Mouse (Mus musculus) heart, embryonic 11.5 days (tissue): ENCODE data around the gene Agpat1. TPM values are rescaled to one million over a fixed set of nuclear protein-coding genes. Genes with fewer than 3 reads are reported as not detected.

Experiments
- ATAC-seq: fragments of 200-750 bp; cut with Nextera tagmentation; replicated peaks from 2 replicates; pipeline ENCODE4 v1.8.0; 2017; ENCODE audit warnings: moderate library complexity; ENCODE audit not compliant: insufficient number of reproducible peaks, low FRiP score, low TSS enrichment
- H3K27ac ChIP-seq: fragments of 300-500 bp; sonication (generic); 2 replicates; pipeline ENCODE4 v1.5.1; 2014; ENCODE audit warnings: mild to moderate bottlenecking, low read depth, low read length
- H3K27me3 ChIP-seq: fragments of 300-500 bp; sonication (generic); 2 replicates; pipeline ENCODE4 v1.6.1; 2014; ENCODE audit warnings: mild to moderate bottlenecking, low read length, mixed read lengths; ENCODE audit not compliant: control insufficient read depth, insufficient read depth
- H3K36me3 ChIP-seq: fragments of 300-500 bp; sonication (generic); 2 replicates; pipeline ENCODE4 v1.6.1; 2014; ENCODE audit warnings: mild to moderate bottlenecking, low read length, moderate library complexity, mixed read lengths; ENCODE audit not compliant: control insufficient read depth, insufficient read depth
- H3K4me1 ChIP-seq: fragments of 300-500 bp; sonication (generic); 2 replicates; pipeline ENCODE4 v1.6.1; 2014; ENCODE audit warnings: low read length; ENCODE audit not compliant: control insufficient read depth, insufficient read depth
- H3K4me2 ChIP-seq: fragments of 300-500 bp; sonication (generic); 2 replicates; pipeline ENCODE4 v1.6.1; 2014; ENCODE audit warnings: mild to moderate bottlenecking, moderate library complexity
- H3K4me3 ChIP-seq: fragments of 300-500 bp; sonication (generic); 2 replicates; pipeline ENCODE4 v1.5.1; 2014; ENCODE audit warnings: low read depth, low read length
- H3K9ac ChIP-seq: fragments of 300-500 bp; sonication (generic); 2 replicates; pipeline ENCODE4 v1.6.1; 2014; ENCODE audit warnings: mild to moderate bottlenecking, low read depth, low read length, moderate library complexity
- H3K9me3 ChIP-seq: fragments of 300-500 bp; sonication (generic); replicated peaks from 2 replicates; pipeline ENCODE4 v1.6.1; 2016; ENCODE audit warnings: low read length; ENCODE audit not compliant: control insufficient read depth
- WGBS: fragments of 180-500 bp; shearing (Covaris S2); extraction: QIAGEN DNeasy Blood & Tissue Kit; methylation state at CpG from one replicate; pipeline ENCODE4 v1.1.7; 2014; ENCODE audit not compliant: insufficient replicate concordance; 5-methylcytosine and 5-hydroxymethylcytosine counted together
- polyA plus RNA-seq: library from polyadenylated mRNA; unstranded; fragments of >200 nt; fragmentation: Nextera tagmentation; extraction: Ambion mirVana; gene quantifications from 2 replicates; pipeline ENCODE4 v1.2.1, GENCODE M21; 2014

Gene Agpat1
- polyA plus RNA-seq, 1 experiment from 2014 or later, result 63.1 TPM

DNA sequence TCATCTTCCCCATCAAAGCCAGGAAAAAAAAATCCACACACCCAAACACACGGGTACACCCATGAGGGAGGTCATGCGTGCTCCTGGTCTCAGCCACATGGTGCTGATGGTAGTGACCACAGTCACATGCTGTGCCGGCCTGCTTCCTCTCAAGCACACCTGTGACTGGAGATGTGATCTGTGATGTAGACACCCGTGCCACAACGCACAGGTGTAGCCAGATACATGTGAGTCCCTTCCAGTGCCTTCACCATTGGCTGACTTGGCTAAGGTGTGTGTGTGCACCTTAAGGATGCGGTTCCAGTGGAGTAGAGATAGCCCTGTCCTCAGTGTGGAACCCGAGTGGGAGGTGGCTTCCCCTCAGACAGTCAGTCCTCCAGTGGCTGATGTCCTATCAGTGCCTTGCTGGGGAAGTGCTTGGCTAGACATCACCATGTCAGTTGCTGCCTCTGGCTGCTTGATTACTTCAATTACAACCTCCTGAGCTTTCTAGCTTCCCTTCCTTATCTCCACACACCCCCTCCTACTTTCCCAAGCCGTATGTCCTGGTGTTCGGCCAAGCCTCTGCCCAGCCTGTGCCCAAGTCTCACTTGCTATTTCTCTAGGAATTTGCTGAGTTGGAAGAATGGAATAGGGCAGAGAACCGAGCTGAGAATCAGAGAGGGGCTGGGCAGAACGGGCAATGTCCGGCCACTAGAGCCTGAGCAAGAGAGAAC is 55.3 kb downstream of the Agpat1 start:
- H3K27ac ChIP-seq, result no peak overlapping the region
- no peak overlapping the region for H3K4me2 ChIP-seq

DNA sequence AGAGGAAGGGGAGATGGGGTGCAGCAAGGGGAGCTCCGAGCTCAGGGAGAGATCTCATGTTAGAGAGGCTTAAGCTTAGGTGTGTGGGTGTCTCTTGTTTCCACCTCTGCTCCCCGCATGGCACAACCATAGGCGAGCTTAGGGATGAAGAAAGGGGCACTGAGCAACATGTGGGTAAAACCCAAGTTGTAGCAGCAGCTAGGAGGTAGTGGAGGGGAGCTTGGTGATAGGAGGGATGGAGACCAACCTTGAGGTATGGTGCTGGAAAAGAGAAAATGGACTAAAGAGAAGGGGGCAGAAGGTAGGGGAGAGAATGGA is 55.8 kb downstream of the Agpat1 start:
- Histone ChIP-seq H3K9ac (no peak overlapping the region), H3K36me3 (no peaks in the 10 kb centered on the region), H3K9me3 (no peaks in the 10 kb centered on the region), H3K4me1 (peaks cover 21% of the 10 kb centered on the region), H3K27ac (no peak overlapping the region), H3K4me3 (no peak overlapping the region), H3K4me2 (no peak overlapping the region), H3K27me3 (peaks cover 31% of the 10 kb centered on the region)
- WGBS, result 44% methylated on average over 3 of the region's 3 CpGs
- ATAC-seq, result no peak

More for the DNA sequence above, 55.3 kb downstream of the Agpat1 start:
- H3K4me3 ChIP-seq, result no peak overlapping the region
- H3K27me3 ChIP-seq, result peaks cover 31% of the 10 kb centered on the region
- WGBS, result 49% methylated on average over 12 of the region's 12 CpGs
- no peak for ATAC-seq
- no peaks in the 10 kb centered on the region for H3K9me3 ChIP-seq
- H3K36me3 ChIP-seq, result no peaks in the 10 kb centered on the region
- peaks cover 21% of the 10 kb centered on the region for H3K4me1 ChIP-seq
- no peak overlapping the region for H3K9ac ChIP-seq

DNA sequence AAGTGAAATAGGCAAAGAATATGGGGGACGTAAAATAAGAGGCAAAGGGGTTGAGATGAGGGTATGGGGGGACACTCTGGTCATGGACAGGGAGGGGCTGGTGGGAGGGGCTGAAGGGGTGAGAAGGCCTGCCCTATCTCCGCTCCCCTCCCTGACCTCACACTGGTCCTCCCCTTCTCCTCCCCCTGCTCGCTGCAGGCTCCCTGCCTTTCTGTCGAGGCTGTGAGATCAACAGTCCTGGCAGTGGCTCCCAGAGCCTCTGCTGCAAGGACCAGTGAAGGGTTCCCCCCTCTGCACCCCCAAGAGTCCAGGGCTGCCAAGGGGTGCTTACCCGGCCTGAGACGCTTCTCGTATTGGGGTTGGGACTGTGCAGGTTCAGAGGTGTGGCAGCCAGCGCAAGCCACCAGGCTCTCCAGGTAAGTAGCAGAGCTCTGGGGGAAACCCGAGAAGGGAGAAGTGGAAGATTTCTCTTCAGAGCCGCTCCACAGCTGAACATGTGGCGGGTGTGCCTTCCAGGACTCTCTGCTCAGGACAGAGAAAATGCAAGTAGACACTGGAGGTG is 56.3 kb downstream of the Agpat1 start:
- Histone ChIP-seq H3K9me3 (no peaks in the 10 kb centered on the region), H3K4me1 (peaks cover 18% of the 10 kb centered on the region), H3K4me2 (no peak overlapping the region), H3K4me3 (no peak overlapping the region), H3K36me3 (no peaks in the 10 kb centered on the region), H3K9ac (no peak overlapping the region), H3K27me3 (peaks cover 31% of the 10 kb centered on the region), H3K27ac (no peak overlapping the region)
- no peak for ATAC-seq
- WGBS, result 34% methylated on average over 10 of the region's 11 CpGs

DNA sequence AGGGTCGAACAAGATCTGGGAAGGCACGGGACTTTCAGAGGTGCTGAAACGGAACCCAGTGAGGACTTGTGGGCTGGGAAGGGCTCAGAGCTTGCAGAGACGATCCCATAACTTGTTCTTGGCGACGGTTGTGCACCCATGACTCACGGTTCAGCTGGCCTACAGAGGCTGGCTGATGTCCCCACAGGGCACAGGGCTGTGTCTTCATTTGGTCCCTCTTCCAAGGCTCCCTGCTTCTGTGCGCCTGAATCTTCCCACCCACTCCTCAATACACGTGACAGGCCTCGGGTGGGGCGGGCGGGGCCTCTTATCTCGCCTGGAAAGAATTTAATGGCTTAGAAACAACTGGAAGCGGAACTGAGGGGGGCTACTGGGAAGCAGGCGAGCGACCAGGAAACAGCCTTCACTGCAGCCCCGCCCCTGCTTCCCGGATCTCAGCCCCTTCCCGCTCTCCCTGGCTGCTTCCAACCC is 57.1 kb downstream of the Agpat1 start:
- no peaks in the 10 kb centered on the region for H3K9me3 ChIP-seq
- H3K4me2 ChIP-seq, result peak overlapping the region; percentile 42
- no peak overlapping the region for H3K4me3 ChIP-seq
- peaks cover 9% of the 10 kb centered on the region for H3K4me1 ChIP-seq
- no peak overlapping the region for H3K27ac ChIP-seq
- ATAC-seq, result no peak
- no peak overlapping the region for H3K9ac ChIP-seq
- H3K27me3 ChIP-seq, result peaks cover 35% of the 10 kb centered on the region
- no peaks in the 10 kb centered on the region for H3K36me3 ChIP-seq
- WGBS, result 6% methylated on average over 19 of the region's 19 CpGs

DNA sequence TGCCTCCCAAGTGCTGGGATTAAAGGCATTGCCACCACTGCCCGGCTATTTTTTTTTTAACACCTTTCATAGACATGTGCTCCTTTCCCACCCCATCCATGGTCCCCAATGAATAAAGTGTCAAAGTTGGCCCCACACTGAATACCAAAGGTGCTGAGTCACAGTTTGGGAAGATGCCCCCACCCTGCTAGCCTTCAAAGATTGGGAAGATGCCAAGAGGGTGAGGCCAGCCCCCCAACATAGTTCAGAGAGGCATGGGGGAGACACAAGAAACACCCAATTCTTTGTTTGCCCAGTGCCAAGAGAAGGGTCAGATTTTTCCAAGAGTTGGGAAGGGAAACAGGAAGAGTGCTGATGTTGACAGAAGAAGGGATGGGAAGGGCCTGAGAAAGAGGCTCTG is 58.4 kb downstream of the Agpat1 start:
- Histone ChIP-seq H3K27ac (no peak overlapping the region), H3K9me3 (no peaks in the 10 kb centered on the region), H3K27me3 (peaks cover 35% of the 10 kb centered on the region), H3K9ac (no peak overlapping the region), H3K4me3 (no peak overlapping the region), H3K36me3 (no peaks in the 10 kb centered on the region), H3K4me1 (peaks cover 9% of the 10 kb centered on the region), H3K4me2 (no peak overlapping the region)
- ATAC-seq, result no peak
- WGBS, result 78% methylated on average over 1 of the region's 1 CpGs

DNA sequence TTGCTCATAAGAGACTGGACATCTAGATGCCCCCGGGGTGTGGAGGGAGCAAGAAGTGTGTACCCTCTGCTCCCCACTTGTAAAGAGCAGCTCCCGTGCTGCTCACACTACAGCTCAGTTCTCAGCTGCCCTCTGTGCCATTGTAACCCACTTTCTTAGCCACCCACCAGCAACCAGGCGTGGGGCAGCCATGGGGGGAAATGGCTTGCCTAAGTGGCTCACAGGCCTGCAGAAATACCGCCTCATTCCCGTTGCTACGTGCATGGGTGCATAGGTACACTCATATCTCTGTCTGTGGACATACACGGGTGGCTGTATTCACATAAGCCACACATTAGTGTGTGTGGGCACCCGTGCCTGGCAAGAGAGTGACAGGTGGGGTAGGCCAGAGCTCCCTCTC is 58.9 kb downstream of the Agpat1 start:
- H3K4me3 ChIP-seq, result no peak overlapping the region
- peaks cover 39% of the 10 kb centered on the region for H3K27me3 ChIP-seq
- no peak overlapping the region for H3K9ac ChIP-seq
- WGBS, result 73% methylated on average over 8 of the region's 8 CpGs
- no peak overlapping the region for H3K4me2 ChIP-seq
- H3K4me1 ChIP-seq, result peaks cover 9% of the 10 kb centered on the region
- no peaks in the 10 kb centered on the region for H3K36me3 ChIP-seq
- ATAC-seq, result no peak
- no peak overlapping the region for H3K27ac ChIP-seq
- H3K9me3 ChIP-seq, result no peaks in the 10 kb centered on the region

Other genes with a start within 250 kb of the Agpat1 start
- not detected in 2 replicates for gene Btnl2, start 249.4 kb upstream of the Agpat1 start, polyA plus RNA-seq
- not detected in 2 replicates for gene Btnl1, start 227.1 kb upstream of the Agpat1 start, polyA plus RNA-seq
- gene BC051142, start 205.4 kb upstream of the Agpat1 start, polyA plus RNA-seq, result not detected in 2 replicates
- gene Btnl4, start 126.9 kb upstream of the Agpat1 start, polyA plus RNA-seq, result not detected in 2 replicates
- gene Btnl6, start 86.9 kb upstream of the Agpat1 start, polyA plus RNA-seq, result not detected in 2 replicates
- gene Notch4, start 40.0 kb upstream of the Agpat1 start, polyA plus RNA-seq, result 6.5 and 8.1 TPM in 2 replicates
- gene Gpsm3, start 14.5 kb upstream of the Agpat1 start, polyA plus RNA-seq, result 5.7 and 10.3 TPM in 2 replicates
- 11.8 and 12.5 TPM in 2 replicates for gene Pbx2, start 13.0 kb upstream of the Agpat1 start, polyA plus RNA-seq
- gene Ager, start 6.4 kb upstream of the Agpat1 start, polyA plus RNA-seq, result 3.2 and 4.5 TPM in 2 replicates
- gene Rnf5, start 572 bp upstream of the Agpat1 start, polyA plus RNA-seq, result 94.7 and 115 TPM in 2 replicates
- 0.82 and 0.90 TPM in 2 replicates for gene Egfl8, start 11.7 kb downstream of the Agpat1 start, polyA plus RNA-seq
- gene Ppt2, start 24.2 kb downstream of the Agpat1 start, polyA plus RNA-seq, result 31.7 and 34.3 TPM in 2 replicates
- gene Prrt1, start 25.3 kb downstream of the Agpat1 start, polyA plus RNA-seq, result not detected in 2 replicates
- gene Fkbpl, start 40.5 kb downstream of the Agpat1 start, polyA plus RNA-seq, result 10.9 and 11.4 TPM in 2 replicates
- gene Atf6b, start 42.9 kb downstream of the Agpat1 start, polyA plus RNA-seq, result 41.0 and 49.8 TPM in 2 replicates
- 0.24 and 0.27 TPM in 2 replicates for gene Tnxb, start 66.3 kb downstream of the Agpat1 start, polyA plus RNA-seq
- gene C4b, start 139.6 kb downstream of the Agpat1 start, polyA plus RNA-seq, result not detected in 2 replicates
- gene Cyp21a1, start 200.3 kb downstream of the Agpat1 start, polyA plus RNA-seq, result not detected in 2 replicates
- 15.7 and 17.8 TPM in 2 replicates for gene Stk19, start 232.7 kb downstream of the Agpat1 start, polyA plus RNA-seq
- 37.3 and 38.7 TPM in 2 replicates for gene Dxo, start 232.8 kb downstream of the Agpat1 start, polyA plus RNA-seq
- 24.3 and 30.3 TPM in 2 replicates for gene Skiv2l, start 245.9 kb downstream of the Agpat1 start, polyA plus RNA-seq
- gene Nelfe, start 246.1 kb downstream of the Agpat1 start, polyA plus RNA-seq, result 89.9 and 96.8 TPM in 2 replicates